Mouse (Mus musculus) A20 (cell line): ENCODE measurements around the gene C1qa.
A peak's percentile ranks its signal among the peaks of the same experiment; 100 is the strongest.

Experiments used
- DNase-seq: peaks from one replicate; pipeline ENCODE4 v3.0.0-alpha.2; 2011; ENCODE audit warnings: low read depth, low spot score

Gene C1qa

DNA sequence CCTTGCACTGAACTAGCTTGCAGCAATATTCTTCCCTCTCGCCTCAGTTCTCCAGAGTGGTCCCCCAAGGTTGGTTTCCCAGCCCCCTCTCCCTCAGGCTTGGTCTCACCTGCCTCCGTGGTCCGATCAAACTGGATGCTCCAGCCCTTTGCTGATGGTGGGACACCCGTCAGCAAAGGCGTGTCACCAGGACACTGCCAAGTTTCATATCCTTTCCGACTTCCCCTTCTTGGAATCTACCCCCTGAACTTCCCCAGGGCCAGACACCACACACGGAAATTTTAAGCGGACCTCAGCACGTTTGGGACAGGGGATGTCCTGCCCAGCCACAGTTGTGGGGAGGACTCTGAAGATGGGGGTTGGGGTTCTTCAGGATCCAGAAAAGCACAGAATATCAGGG is at the start of gene C1qa:
TSS of gene C1qa (minus strand) at position 167 of the 400 bp plus-strand sequence.
- no peak for DNase-seq

- peak; percentile 25 for DNase-seq
These were observed 46.8 kb upstream of the C1qa start for GRCm38 (mm10) chr4:136945397-136945796.

GRCm38 (mm10) chr4:136944558-136945350 is 46.2 kb upstream of the C1qa start:
- no peak for DNase-seq

- no peak for DNase-seq
These were observed 44.6 kb upstream of the C1qa start for GRCm38 (mm10) chr4:136943175-136943574.

GRCm38 (mm10) chr4:136942761-136943160 is 44.2 kb upstream of the C1qa start:
- DNase-seq = no peak

- DNase-seq = no peak
These were observed 39.3 kb upstream of the C1qa start for GRCm38 (mm10) chr4:136937935-136938334.

DNA sequence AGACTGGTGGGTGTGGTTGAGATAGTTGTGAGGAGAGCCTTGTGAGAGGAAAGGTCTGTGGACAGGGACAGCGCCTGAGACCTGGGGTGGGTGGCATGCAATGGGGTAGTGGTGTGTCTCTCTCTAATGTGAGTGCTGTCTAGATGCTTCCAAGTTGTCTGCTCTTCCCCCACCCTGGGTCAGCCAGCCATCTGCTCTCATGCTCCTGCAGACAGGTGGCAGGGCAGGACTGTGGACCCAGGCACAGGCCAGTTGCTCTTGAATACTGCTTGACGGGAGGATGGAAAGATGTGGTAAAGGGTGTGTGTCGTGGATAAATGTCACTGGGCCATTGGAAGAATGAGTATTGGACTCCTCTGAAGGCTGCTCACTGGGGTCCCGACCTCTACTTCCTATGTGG is 38.7 kb upstream of the C1qa start:
- no peak for DNase-seq

DNA sequence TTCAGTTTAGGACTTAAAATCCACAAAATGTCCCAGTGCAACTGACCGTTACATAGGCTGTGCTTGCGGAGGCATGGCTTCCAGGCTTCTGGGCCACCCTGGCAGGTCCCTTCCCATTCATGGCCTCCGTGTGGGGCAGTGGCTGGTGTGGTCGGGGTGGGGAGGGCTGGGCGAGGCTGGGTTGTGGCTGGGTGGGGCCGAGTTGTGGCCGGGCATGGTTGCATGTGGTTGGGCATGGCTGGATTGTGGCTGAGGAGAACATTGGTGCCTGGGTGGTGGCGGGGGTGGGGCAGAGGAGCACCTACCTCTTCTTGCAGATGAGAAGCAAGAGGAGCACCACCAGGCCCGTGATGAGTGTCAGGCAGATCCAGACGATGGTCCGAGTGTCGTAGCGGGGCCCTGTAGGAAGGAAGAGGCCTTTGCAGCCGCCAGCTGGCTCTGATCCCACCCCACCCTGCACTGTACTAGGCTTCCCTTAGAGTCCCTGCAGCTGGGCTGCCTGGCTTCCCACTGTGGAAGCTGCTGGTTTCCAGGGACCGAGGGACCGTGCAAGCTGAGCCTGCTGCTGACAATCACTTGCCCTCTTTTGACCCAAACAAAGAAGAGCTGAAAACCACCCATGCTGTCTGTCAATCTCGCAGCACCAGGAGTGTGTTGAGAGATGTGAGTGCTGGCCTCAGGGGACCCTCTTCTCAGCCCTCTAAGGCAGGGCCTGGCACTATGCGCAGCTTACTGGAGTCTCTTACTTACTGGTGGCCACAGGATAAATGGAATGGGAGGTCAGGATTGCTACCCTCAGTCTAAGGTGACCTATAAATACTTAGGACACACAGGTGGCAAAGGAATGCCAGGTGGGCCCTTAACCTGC is 36.4 kb upstream of the C1qa start:
- no peak for DNase-seq

DNA sequence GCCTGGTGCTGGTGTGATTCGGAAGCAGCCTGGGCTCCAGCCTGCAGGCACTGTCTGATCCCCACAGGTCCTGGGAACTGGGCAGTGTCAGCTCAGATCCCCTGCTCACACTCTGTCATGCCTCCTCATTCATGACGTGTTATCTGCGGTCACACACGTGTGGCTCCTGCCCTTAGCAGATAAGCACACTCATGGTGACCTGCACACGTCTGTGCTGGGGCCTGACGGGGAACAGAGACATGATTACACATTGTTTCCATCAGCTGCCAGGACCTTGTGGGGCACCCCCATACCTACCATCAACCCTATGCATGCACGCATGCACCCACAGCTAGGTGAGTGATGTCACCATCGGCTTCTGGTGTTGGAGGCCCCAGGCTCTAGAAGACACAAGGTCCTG is 31.9 kb upstream of the C1qa start:
- no peak for DNase-seq

- peak; percentile 54 for DNase-seq
These were observed 30.3 kb upstream of the C1qa start for GRCm38 (mm10) chr4:136928928-136929327.

GRCm38 (mm10) chr4:136925804-136926203 is 27.2 kb upstream of the C1qa start:
- no peak for DNase-seq

DNA sequence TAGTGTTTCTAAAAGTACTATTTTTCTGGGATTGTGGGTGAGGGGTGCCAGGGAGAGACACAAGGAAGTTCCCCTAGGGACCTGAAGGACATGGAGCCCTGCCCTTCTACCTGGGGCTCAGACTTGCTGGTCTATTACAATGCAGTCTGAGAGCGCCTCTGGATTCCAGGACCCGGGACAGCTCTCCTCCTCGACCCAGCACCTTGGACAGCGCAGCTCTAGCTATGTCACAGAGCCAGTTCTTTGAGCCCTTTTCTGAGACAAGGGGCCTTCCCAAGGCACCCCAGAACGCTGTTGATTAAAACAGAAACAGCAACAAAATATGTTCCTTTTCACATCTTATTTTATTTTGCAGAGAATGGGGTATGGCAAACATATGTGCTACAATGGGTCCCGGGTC is 25.9 kb upstream of the C1qa start:
- DNase-seq = peak; percentile 56

GRCm38 (mm10) chr4:136919526-136919925 is 20.9 kb upstream of the C1qa start:
- no peak for DNase-seq

DNA sequence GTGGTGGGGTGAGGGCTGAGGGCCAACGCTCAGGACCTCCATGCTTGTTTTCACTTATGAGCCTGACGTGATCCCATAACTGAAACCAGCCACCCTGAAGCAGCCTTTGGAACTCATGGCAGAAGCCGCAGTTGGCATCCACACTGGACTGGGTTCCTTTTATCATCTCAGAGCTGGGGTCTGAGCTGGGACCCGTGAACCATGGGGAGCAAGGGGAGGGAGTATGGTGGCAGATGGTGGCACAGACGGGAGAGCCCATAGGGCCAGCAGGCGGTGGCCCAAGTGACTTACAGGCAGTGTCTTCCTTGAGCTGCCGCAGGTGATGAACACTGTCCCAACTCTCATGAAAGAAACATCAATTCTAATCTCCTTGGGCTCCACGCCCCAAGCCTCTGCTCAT is 20.2 kb upstream of the C1qa start:
- no peak for DNase-seq

- no peak for DNase-seq
These were observed 18.5 kb upstream of the C1qa start for GRCm38 (mm10) chr4:136917165-136917524.

GRCm38 (mm10) chr4:136916359-136917164 is 18.0 kb upstream of the C1qa start:
- DNase-seq = no peak

- DNase-seq = no peak
These were observed 14.2 kb upstream of the C1qa start for GRCm38 (mm10) chr4:136912841-136913240.

DNA sequence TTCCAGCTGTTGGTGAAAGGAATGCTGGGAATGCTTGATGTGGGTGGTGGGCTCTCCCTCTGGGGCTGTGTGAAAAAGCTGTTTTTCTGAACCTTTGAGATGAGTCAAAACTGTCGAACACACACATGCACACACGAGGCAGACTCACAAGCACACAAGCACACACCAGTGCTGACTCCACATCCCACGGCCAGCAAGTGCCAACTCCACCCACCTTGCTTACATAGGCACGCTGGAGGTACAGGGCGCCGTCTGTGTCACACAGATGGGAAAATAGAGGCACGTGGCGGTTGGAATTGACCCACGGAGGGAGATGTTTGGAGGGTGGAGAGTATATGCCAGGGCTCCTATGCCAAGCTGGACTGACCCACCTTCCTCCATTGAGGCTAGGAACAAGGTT is 13.2 kb upstream of the C1qa start:
- DNase-seq = no peak

- no peak for DNase-seq
These were observed 12.6 kb upstream of the C1qa start for GRCm38 (mm10) chr4:136911211-136911646.

DNA sequence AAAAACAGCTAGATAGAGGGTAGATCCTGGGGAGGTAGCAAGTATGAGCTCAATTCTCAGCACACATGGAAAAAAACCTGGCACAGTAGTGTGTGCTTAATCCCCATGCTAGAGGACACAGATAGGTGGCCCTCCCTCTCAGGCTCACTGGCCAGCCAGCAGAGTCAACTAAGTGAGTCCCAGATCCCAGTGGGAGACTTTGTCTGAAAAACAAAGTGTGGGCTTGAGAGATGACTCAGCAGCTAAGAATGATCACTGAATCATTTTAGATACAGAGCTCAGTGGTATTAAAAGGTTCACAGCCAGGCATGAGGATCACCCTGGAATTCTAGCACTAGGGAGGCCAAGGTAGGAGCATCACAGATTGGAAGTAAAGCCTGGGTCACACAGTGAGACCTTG is 9.2 kb upstream of the C1qa start:
- no peak for DNase-seq

GRCm38 (mm10) chr4:136907033-136907432 is 8.4 kb upstream of the C1qa start:
- DNase-seq = peak; percentile 68
